Mouse (Mus musculus) ES-CJ7 (cell line): ENCODE results near the gene Exosc6.
"Not testable (repeated sequence)": the region's sequence is repeated elsewhere in the genome, so short reads cannot be mapped to it uniquely, and the experiment has no call there.

ENCODE experiments used
- DNase-seq: peaks from one replicate; pipeline ENCODE4 v3.0.0; 2011; ENCODE audit warnings: low read depth, low spot score

Exosc6 gene

GRCm38 (mm10) chr8:111056158-111056663 is at the start of gene Exosc6:
Exosc6 (plus strand) TSS chr8:111056339.
- DNase-seq = peak; percentile 97

GRCm38 (mm10) chr8:111010230-111010991 is 45.7 kb upstream of the Exosc6 start:
- DNase-seq = not testable (repeated sequence)

GRCm38 (mm10) chr8:111026609-111027008 is 29.5 kb upstream of the Exosc6 start:
- not testable (repeated sequence) for DNase-seq

GRCm38 (mm10) chr8:111027391-111027937 is 28.7 kb upstream of the Exosc6 start:
- DNase-seq = peak; percentile 86

GRCm38 (mm10) chr8:111029589-111029988 is 26.6 kb upstream of the Exosc6 start:
- DNase-seq = peak; percentile 92

- DNase-seq = no peak
These were observed 26.1 kb upstream of the Exosc6 start for GRCm38 (mm10) chr8:111030045-111030444.

- peak; percentile 80 for DNase-seq
These were observed 24.6 kb upstream of the Exosc6 start, which contains the start of gene Ddx19b for GRCm38 (mm10) chr8:111031572-111031971. Ddx19b (minus strand) TSS chr8:111031751.

- peak; percentile 58 for DNase-seq
These were observed 23.2 kb upstream of the Exosc6 start, which contains the start of gene Aars for GRCm38 (mm10) chr8:111032916-111033315. Aars (plus strand) TSS chr8:111033144.

GRCm38 (mm10) chr8:111033482-111034215 is 22.5 kb upstream of the Exosc6 start:
- DNase-seq = peak; percentile 100

GRCm38 (mm10) chr8:111034276-111034675 is 21.9 kb upstream of the Exosc6 start:
- peak; percentile 67 for DNase-seq

GRCm38 (mm10) chr8:111036591-111036990 is 19.5 kb upstream of the Exosc6 start:
- DNase-seq = no peak

- no peak for DNase-seq
These were observed 13.6 kb upstream of the Exosc6 start for GRCm38 (mm10) chr8:111042546-111042945.

GRCm38 (mm10) chr8:111044003-111044734 is 12.0 kb upstream of the Exosc6 start:
- peak; percentile 64 for DNase-seq

GRCm38 (mm10) chr8:111048694-111049093 is 7.4 kb upstream of the Exosc6 start:
- DNase-seq = peak; percentile 45

GRCm38 (mm10) chr8:111049106-111049505 is 7.0 kb upstream of the Exosc6 start:
- no peak for DNase-seq

GRCm38 (mm10) chr8:111053827-111054518 is 2.2 kb upstream of the Exosc6 start:
- no peak for DNase-seq

- DNase-seq = no peak
These were observed 1.0 kb upstream of the Exosc6 start for GRCm38 (mm10) chr8:111055031-111055634.

GRCm38 (mm10) chr8:111055661-111056060 is 478 bp upstream of the Exosc6 start:
- DNase-seq = no peak

GRCm38 (mm10) chr8:111056691-111057293 is 653 bp downstream of the Exosc6 start:
- DNase-seq = no peak
